Mouse (Mus musculus) spleen, postnatal 4 days (tissue): ENCODE data around the gene Nrip2.

ENCODE experiments used
- DNase-seq, 2 experiments: peaks; one replicate each; pipeline ENCODE4 v3.0.0; 2022; ENCODE audit warnings: low spot score in 2 of 2

The Nrip2 gene

DNA sequence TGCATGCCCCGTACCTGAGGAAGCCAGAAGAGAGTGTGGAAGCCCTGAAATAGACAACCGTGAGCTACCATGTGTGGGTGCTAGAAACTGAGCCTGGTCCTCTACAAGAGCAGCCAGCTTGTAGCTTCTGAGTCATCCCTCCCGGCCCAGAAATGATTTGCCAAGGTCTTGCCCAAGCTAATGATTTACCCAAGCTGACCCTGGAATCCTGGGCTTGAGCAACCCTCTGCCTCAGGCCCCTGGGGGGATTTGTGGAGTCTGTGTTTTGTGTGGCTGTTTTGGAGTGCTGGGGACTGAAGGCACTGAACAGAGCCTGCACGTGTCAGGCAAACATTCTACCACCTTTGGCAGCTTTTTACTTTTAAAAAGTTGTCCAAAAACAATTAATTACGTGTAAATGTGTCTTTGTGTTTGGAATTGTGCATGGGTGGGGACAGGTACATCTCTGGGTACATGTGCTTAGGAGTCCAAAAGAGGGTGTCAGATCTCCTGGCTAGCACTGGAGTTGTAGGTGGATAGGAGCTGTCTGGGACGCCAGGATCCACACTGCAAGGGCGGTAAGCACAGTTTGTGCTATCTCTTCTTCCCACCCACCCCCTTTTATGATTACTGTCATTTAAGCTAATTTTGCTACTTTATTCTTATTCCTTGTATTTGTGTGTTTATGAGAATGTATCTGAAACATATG lies 1.4 kb upstream of the Nrip2 start:
- DNase-seq = no peak

DNA sequence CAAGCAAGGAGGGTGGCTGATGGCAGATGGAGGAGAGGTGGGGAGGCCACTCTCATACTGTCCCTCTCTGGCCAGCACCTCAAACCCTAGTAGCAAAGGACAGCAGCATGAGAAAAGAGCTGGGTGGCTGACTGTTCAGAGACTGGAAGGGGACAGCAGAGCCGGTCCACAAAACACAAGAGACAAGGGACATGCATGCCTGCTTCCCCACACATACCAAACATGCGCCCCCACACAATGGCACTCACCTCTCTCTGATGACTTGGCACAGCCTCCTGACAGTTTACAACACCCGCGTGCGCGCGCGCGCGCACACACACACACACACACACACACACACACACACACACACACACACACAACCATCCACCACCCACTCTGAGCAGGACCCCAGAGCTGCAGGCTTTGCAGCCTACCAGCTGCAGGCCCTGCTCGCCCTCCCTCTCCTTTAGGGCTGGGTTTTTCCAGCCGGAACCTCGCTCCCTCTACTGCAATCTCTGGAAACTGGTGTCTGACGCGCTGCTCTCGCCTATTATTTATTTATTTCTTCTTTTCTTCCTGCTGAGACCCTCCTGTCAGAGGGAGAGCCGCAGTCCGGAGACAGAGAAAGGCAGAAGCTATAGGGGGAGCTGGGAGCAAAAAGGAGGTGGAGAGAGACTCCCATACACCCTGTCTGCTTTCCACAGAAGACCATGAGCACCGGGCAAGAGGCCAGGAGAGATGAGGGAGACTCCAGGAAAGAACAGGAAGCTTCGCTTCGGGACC lies 507 bp downstream of the Nrip2 start:
- no peak for DNase-seq

DNA sequence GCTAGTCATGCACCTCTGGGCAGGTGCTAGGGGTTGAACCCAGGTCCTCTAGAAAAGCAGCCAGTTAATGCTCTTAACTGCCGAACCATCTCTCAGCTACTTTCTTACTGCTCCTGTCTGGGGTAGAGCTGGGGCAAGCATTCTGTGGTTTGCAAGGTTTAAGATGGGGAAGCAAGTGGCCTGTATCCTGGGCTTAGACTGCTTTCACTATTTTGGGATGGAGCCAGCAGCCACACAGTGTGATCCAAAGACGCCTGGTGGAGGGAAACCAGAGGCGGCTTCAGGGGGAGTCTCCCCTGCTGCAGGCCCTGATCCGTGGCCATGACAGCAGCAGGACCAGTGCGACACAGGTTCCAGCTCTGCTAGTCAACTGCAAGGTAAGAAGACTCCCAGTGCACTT lies 5.6 kb downstream of the Nrip2 start:
- DNase-seq = no peak

DNA sequence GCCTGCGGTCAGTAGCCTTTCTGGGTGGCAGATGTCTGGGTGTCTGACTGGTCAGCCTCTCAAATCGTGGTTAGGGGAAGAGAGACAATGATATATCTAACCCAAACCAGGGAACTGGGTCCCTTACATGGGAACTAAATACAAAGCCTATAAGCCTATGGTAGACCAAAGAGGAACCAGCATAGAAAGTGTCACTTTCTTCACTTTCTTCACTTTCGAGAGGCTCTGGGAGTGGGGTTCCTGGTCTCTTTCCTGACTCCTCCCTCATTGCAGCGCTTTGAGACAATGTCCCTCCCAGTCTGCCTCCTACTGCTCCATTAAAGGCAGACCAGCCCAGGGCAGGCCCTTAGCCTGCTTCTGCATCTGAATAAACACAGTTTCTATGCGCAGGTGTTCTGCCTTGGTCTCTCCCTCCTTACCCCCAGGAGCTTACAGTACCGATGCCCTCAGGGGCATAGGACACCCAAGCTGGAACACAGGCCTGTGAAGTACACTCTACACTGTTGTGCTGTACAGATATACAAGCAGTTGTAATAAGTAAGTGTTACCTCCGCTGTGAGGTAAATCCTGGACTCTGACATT lies 9.5 kb downstream of the Nrip2 start:
- DNase-seq = no peak

DNA sequence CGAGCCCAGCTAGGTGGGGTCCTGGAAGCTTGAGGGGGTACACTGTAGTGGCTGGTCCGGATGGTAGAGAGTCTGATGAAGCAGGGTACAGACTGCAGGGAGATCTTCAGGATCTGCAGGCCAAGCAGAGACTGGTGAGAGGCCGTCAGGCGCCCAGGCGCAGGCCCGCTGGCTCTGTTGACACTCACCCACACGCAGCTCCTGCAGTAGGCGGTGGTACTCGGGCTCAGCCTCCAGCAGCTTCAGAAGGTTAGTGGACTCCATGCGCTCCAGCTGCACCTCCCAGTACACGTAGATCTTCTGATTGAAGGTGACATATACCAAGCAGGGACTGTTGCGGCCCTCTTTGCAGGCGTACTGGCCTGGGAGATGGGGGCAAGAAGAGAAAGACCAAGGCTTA lies 11.2 kb downstream of the Nrip2 start:
- DNase-seq = no peak

DNA sequence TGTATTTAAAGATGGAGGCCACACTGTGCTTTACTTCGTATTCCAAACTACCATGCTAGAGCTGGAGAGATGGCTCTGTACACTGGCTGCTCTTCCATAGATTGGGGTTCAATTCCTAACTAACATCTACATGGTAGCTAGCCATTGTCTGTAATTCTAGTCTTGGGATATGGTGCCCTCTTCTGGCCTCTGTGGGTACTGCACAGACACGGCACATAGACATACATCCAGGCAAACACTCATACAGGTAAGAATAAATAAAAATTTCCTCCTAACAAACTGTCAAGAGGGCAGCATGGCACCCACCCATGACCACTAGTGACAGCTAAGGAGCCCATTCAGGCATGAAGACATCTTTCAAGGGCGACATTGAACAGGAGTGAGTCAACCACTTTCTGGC lies 12.0 kb downstream of the Nrip2 start:
- DNase-seq = peak; percentile 73 to 90

DNA sequence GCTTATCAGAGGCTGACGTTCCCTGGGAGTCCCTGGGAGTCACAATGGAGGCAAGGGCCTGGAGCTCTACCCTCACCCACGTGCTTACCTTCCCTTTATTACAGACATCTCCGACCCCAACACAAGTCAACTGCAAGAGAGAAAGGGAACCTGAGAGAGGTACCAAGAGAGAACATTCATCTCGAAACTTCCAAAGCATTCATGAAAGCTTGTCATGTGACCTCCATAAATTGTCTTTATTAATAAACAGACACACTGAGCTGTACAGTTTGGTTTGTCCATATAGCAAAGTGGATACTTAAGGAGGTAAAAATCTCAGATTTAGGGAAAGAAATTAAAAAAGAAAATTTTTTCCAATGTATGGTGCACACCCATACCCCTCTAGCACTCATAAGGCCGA lies 17.1 kb downstream of the Nrip2 start:
- no peak for DNase-seq

DNA sequence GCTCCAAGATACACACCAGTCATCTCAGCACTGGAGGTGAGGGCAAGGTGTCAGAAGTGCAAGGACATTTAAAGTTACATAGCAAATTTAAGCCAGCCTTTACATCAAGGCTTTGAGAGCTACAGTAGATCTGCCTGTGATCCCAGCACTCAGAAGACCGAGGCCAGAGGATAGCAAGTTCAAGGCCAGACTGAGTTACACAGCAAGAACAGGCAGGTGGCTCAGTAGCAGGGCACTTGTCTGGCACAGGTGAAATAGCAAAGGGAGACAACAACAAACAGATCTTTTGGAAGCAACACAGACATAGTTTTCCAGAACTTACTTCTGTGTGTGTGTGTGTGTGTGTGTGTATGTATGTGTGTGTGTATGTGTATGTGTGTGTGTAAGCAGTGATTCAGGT lies 19.0 kb downstream of the Nrip2 start:
- no peak for DNase-seq

DNA sequence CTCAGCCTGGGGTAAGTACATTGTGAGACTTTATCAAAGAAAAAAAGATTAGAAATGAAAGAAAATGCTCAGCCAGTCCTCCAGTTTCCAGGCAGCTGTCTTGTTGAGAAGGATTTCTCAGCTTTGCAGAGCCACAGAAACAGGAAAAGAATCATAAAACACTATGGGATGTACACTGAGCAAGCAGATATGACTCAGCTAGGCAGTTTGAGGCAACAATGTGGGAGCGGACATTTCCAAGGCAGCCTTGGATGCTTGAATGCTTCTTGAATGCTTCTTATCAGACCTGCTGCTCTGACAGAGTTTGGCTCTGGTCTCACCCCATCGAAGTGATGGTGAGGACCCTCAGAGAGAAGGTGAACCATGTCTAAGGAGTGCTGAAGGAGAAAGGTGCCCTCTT lies 21.9 kb downstream of the Nrip2 start:
- DNase-seq = no peak

DNA sequence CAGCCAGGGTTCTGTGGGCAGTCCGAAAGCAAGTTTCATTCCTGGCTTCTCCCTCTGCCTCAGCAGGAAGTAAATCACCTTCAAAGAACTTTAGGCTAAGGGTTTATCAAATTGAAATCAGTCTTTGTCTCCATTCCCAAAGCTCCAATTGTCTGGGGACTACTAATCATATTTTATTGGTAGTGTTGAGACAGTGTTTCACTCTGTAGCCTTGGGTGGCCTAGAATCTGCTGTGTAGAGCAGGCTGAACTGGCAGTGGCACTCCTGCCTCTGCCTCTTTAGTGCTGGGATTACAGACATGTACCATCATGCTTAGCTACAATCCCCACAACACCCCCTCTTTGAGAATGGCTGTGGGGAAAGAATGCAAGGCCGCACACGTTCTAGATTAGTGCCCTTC lies 22.4 kb downstream of the Nrip2 start:
- no peak for DNase-seq

DNA sequence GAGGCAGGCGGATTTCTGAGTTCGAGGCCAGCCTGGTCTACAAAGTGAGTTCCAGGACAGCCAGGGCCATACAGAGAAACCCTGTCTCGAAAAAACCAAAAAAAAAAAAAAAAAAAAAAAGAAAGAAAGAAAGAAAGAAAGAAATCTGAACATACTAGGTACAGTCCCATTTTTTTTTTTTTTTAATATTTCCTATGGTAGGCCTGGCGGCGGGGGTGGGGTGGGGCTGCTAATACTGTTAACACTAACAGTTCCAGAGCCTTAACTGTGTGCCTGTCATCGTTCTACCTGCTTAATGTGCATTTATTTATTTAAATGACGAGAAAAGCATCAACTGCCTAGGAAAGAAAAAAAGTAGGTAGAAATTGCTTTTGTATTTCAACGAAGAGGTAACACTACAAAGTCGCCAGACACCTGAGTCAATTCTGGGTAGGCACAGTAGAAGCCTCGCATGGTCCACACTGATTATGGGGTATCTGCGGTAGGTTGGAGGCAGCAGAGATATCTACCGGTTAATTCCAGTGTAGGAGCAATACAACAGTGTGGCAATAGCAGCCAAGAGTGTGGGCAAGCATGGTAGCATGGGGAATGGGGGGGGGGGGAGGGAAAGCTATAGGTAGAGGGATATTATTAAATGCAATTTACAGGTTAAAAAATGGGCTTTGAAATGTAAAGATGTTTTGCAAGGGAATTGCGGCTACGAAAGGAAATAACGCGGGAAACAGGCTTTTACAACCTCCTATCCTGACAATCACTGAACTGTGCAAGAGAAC lies 24.6 kb downstream of the Nrip2 start:
- DNase-seq = no peak

DNA sequence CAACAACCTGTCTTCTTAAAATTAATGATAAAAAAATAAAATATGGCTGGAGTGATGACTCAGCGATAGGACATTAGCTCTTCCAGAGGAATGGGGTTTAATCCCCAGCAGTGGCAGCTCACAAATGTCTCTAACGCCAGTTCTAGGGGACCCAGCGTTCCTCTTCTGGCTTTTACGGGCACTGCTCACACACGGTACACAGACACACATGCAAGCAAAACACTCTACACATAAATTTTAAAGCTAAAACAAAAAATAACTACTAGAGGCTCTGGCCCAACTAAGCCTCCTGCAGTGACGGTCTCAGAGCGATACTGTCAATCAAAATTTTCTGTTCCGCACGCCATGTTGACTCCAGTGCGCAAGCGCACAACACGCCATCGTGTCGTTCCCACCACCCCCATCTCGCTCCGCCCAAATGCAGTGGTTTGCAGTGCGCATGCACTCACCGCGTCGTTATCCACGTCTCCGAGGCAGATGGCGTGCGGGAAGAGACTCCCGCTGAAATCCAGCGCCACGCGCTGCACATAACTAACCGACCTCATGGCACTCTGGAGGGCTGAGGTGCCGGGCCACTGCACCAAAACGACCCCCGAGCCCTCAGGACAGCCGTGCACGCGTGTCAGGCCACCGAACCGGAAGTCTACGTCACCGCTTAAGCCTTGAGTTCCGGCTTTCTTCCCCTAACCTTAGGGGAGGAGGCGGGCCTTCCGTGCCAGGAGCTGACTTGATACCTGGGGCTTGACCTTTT lies 25.3 kb downstream of the Nrip2 start, which contains the start of gene Itfg2:
TSS of gene Itfg2 (minus strand) at position 663 of the 751 bp plus-strand sequence.
- peak; percentile 94 to 96 for DNase-seq

DNA sequence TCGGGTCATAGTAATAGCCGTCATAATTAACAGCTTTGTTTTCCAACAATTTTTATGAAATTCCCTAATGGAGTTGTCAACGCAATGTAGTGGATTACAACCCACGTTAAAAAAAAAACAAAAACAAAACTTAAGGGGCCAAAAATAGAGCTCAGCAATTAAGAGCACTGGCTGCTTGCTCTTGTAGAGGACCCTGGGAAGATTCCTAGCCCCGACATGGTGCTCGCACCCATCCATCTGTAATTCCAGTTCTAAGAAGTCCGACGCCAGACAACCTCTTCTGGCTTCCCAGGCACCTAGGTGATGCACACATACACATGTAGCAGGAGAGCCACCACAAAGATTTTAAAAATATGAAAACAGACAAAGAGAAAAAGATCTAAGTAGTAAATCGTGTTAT lies 25.9 kb downstream of the Nrip2 start:
- no peak for DNase-seq

DNA sequence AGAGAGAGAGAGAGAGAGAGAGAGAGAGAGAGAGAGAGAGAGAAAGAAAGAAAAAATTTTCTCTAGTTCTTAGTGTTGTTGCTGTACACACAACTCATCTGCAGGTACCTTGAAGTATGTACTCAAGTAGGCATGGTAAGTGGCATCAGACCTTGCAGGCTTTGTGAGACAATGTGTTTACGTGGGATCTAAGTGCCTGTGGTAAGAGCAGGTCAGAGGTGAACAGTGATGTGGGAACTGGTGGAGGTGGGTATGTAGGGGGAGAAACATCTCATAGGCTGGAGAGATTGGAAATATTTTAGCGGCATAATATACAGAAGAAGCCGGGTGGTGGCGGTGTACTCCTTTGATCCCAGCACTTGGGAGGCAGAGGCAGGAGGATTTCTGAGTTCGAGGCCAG lies 28.5 kb downstream of the Nrip2 start:
- no peak for DNase-seq

DNA sequence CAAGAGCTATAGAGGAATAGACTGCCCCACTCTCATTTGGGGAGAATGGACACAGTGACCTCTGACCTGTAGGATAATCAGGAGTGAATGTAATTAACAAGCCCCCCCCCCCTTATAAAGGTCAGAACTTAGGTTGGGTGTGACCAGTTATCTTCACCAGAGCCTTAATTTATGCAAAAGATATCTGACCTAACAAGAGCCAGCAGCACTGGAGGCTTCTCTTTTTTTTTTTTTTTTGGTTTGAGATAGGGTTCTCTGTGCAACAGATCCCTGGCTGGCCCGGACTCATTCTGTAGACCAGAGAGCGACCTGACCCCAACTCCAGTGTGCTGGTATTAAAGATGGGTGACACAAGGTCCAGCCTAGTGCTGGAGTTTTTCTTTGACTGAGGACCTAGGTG lies 30.2 kb downstream of the Nrip2 start:
- DNase-seq = no peak

DNA sequence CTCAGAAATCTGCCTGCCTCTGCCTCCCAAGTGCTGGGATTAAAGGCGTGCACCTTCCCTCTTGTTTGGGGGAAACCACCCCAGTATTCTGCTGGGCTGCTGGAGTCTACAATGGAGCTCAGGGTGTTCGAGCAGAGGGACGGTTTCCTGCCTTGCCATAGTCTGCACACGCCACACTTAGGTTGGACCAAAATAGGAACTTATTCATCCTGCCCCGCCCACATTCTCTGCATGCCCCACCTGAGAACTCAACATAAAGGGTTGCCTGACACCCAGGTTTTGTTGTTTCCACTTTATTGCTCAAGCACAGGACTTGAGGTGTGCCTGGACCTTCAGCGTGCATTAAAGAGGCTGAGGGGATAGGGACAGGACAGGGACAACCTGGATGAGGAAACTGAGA lies 30.7 kb downstream of the Nrip2 start:
- no peak for DNase-seq

DNA sequence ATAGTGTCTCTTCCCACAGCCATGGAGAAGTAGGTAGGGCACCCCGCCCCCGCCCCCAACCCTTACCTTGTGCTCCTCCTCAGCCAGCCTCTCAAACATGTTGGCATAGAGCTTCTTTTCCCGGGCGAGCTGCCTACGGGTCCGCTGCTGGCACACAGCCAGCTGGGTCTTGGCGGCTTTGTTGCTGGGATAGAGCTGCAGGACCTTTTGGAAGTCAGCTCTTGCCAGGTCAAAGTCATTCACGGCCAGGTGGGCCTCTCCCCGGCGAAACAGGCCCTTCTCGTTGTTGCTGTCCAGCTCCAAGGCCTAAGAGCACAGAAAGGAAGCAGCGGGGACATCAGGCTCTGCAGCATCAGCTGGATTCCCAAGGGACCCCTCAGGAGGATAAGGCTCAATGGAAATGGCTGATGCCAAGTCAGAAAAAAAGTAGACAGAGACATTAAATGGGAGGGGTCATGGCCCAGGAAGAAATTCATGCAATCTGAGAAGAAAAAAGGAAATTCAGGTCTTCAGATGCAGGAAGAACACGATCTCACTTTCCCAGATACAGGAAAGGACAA lies 33.3 kb downstream of the Nrip2 start:
- no peak for DNase-seq

DNA sequence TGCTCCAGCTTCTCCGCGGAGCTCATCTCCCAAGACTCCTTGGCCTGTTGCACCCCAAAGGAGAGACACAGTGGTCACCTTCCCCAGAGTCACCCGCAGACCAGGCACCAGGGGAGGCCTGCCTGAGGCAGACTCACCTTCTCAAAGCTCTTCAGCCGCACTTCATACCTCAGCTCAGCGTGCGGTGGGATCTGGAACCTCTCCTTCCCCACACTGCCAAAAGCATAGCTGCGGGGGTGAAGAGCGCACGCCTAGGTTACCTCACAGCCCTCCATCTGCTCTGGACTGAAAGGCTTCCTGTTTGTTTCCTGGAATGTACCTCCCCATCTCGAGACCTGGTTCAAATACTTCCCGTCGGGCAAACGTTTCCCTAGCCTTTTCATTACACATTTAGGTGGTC lies 34.5 kb downstream of the Nrip2 start:
- no peak for DNase-seq

DNA sequence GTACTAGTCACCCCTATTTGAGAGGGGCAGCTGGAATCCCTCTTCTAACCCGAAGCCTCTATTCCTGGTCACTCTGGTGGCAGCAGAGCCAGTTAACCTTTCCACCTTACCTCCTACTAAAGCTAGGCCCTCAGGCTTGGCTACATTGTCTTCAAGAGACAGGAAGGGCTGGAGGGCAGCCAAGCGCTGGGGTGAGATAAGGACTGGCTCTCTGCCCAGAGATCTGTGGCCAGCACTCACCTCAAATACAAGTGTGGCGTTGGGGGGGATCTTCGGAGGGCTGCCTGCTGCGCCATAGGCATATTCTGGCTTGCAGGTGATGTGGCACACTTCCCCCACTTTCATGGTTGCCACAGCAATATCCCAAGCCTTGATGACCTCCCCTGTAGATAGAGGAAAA lies 36.4 kb downstream of the Nrip2 start:
- DNase-seq = peak; percentile 69 to 78

DNA sequence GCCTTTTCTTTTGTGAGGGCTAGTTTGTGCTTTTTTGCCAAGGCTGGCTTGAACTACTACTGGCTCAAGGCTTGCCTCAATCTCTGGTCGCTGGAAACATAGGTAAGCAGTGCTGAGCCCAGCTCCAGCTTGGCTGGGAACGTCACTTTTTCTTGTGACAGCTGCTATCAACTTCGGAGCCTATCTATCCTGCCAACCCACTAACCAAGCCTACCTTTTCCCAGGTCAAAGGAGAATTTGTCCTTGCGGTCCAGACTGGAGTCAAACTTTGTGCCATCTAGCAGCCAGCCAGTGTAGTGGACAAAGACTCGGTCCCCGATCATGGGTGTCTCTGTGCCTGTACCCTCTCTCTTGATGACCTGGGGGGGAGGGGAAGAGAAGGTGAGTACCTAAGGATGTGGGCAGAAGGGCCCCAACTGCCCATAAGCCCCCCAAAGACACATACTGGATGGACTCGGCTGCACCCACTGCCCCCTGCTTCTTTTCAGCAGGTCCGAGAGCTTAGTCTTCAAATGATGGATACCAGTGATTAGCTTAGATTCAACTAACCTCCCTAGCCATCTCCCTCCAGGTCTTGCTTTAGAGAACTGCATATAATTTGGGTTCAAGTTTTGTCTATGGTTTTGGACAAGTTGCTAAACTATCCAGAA lies 37.4 kb downstream of the Nrip2 start:
- no peak for DNase-seq

DNA sequence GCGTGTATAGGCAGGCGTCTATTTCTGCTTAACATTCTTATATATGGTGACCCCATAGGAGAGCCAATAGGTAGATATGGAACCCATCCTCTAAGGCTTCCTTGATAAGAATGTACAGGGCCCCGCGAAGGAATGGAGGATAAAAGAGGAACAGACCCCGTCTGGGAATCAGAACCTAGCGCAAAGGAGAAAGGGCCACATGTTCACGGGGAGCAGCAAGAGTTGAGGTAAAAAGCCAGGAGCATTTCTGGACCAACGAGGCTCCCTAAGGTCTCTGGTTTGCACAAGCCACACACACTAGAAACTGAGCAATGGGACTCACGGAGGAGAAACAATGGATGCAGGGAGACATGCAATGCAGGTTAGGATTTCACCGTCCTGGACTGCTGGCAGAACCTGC lies 38.2 kb downstream of the Nrip2 start:
- no peak for DNase-seq
